Mouse (Mus musculus) ES-Bruce4 (cell line): ENCODE results near the gene Fars2.

Experiments used
- CTCF ChIP-seq: IDR thresholded peaks from one replicate; pipeline ENCODE4 v1.8.1; 2011; ENCODE audit warnings: low read depth, low read length
- EP300 ChIP-seq: IDR thresholded peaks from 2 replicates; pipeline ENCODE4 v1.6.1; 2011; ENCODE audit warnings: low read depth, low read length; ENCODE audit not compliant: insufficient read depth
- POLR2A ChIP-seq: IDR thresholded peaks from one replicate; pipeline ENCODE4 v1.8.1; 2011; ENCODE audit warnings: low read length; ENCODE audit not compliant: insufficient read depth

DNA sequence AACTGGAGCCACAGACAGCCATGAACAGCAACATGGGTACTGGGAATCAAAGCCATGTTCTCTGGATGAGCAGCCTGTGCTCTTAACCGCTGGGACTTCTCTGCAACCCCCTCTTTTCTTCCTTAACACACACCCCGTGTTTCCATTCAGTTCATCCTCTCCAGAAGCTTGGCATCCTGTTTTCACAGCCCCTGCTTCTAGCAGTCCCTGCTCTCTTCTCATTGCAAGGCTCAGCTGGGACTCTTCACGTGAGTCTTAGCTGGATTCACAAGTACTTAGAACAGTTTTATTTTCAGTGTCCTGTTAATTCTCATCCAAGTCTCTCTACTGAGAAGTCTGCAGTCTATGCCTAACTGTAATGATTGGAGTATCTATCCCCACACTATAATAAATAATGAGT lies 334.2 kb downstream of the Fars2 start:
- TF ChIP-seq POLR2A (no peak), EP300 (no peak), CTCF (no peak)
